Mouse (Mus musculus) lung, embryonic 16.5 days (tissue): ENCODE measurements around the gene Prkn. TPM values are rescaled to one million over a fixed set of nuclear protein-coding genes. Genes with fewer than 3 reads are reported as not detected.

Experiments used
- ATAC-seq: fragments of 200-750 bp; cut with Nextera tagmentation; 2 replicates; pipeline ENCODE4 v1.8.0; 2017; ENCODE audit warnings: low read depth, mild to moderate bottlenecking, moderate library complexity
- H3K27ac ChIP-seq: fragments of 300-500 bp; sonication (generic); 2 replicates; pipeline ENCODE4 v1.5.1; 2014; ENCODE audit warnings: mild to moderate bottlenecking, control low read depth, low read length
- H3K27me3 ChIP-seq: fragments of 300-500 bp; sonication (generic); 2 replicates; pipeline ENCODE4 v1.6.1; 2014; ENCODE audit warnings: low read depth, low read length, mixed read lengths; ENCODE audit not compliant: control insufficient read depth, insufficient read depth
- H3K36me3 ChIP-seq: fragments of 300-500 bp; sonication (generic); 2 replicates; pipeline ENCODE4 v1.6.1; 2014; ENCODE audit warnings: low read length; ENCODE audit not compliant: control insufficient read depth, insufficient read depth
- H3K4me1 ChIP-seq: fragments of 300-500 bp; sonication (generic); replicated peaks from 2 replicates; pipeline ENCODE4 v1.6.1; 2014; ENCODE audit warnings: low read length, mixed read lengths; ENCODE audit not compliant: control insufficient read depth, insufficient read depth
- H3K4me2 ChIP-seq: fragments of 300-500 bp; sonication (generic); 2 replicates; pipeline ENCODE4 v1.6.1; 2014; ENCODE audit warnings: low read depth, low read length, control low read depth
- H3K4me3 ChIP-seq: fragments of 300-500 bp; sonication (generic); 2 replicates; pipeline ENCODE4 v1.5.1; 2014; ENCODE audit warnings: mild to moderate bottlenecking, low read length, control low read depth
- H3K9ac ChIP-seq: fragments of 300-500 bp; sonication (generic); 2 replicates; pipeline ENCODE4 v1.6.1; 2014; ENCODE audit warnings: low read length, control low read depth
- H3K9me3 ChIP-seq: fragments of 300-500 bp; sonication (generic); 2 replicates; pipeline ENCODE4 v1.6.1; 2016; ENCODE audit warnings: low read length; ENCODE audit not compliant: control insufficient read depth
- WGBS: fragments of 180-500 bp; shearing (Covaris S2); extraction: QIAGEN DNeasy Blood & Tissue Kit; methylation state at CpG from one replicate; pipeline ENCODE4 v1.1.7; 2014; 5-methylcytosine and 5-hydroxymethylcytosine counted together
- polyA plus RNA-seq: library from polyadenylated mRNA; unstranded; fragments of >200 nt; fragmentation: Nextera tagmentation; extraction: Ambion mirVana; gene quantifications from 2 replicates; pipeline ENCODE4 v1.2.1, GENCODE M21; 2015

The Prkn gene
- polyA plus RNA-seq, 1 experiment from 2014 or later, result 1.8 TPM

- H3K27me3 ChIP-seq, result no peaks in the 10 kb centered on the region
- no peak overlapping the region for H3K27ac ChIP-seq
- H3K4me1 ChIP-seq, result no peaks in the 10 kb centered on the region
- H3K4me3 ChIP-seq, result no peak overlapping the region
- no peak overlapping the region for H3K4me2 ChIP-seq
- no peaks in the 10 kb centered on the region for H3K36me3 ChIP-seq
- H3K9me3 ChIP-seq, result no peaks in the 10 kb centered on the region
- no peak overlapping the region for H3K9ac ChIP-seq
- WGBS, result 60% methylated on average over 4 of the region's 4 CpGs
- no peak for ATAC-seq
Observed at GRCm38 (mm10) chr17:11767301-11767700, 927.1 kb downstream of the Prkn start.

GRCm38 (mm10) chr17:11768345-11768744, 928.2 kb downstream of the Prkn start:
- Histone ChIP-seq H3K4me2 (no peak overlapping the region), H3K9me3 (no peaks in the 10 kb centered on the region), H3K4me1 (no peaks in the 10 kb centered on the region), H3K9ac (no peak overlapping the region), H3K4me3 (no peak overlapping the region), H3K27ac (no peak overlapping the region), H3K36me3 (no peaks in the 10 kb centered on the region), H3K27me3 (no peaks in the 10 kb centered on the region)
- ATAC-seq, result no peak
- WGBS, result 82% methylated on average over 4 of the region's 4 CpGs

- Histone ChIP-seq H3K9ac (no peak overlapping the region), H3K4me3 (no peak overlapping the region), H3K9me3 (no peaks in the 10 kb centered on the region), H3K36me3 (no peaks in the 10 kb centered on the region), H3K4me2 (no peak overlapping the region), H3K27ac (no peak overlapping the region), H3K4me1 (no peaks in the 10 kb centered on the region), H3K27me3 (no peaks in the 10 kb centered on the region)
- no peak for ATAC-seq
- 97% methylated on average over 1 of the region's 1 CpGs for WGBS
Observed at GRCm38 (mm10) chr17:11768971-11769370, 928.8 kb downstream of the Prkn start.

- H3K27me3 ChIP-seq, result no peaks in the 10 kb centered on the region
- H3K4me1 ChIP-seq, result no peaks in the 10 kb centered on the region
- ATAC-seq, result no peak
- H3K27ac ChIP-seq, result no peak overlapping the region
- no peaks in the 10 kb centered on the region for H3K9me3 ChIP-seq
- no peak overlapping the region for H3K4me2 ChIP-seq
- no peak overlapping the region for H3K9ac ChIP-seq
- H3K4me3 ChIP-seq, result no peak overlapping the region
- H3K36me3 ChIP-seq, result no peaks in the 10 kb centered on the region
- WGBS, result 60% methylated on average over 3 of the region's 3 CpGs
Observed at GRCm38 (mm10) chr17:11769513-11769912, 929.3 kb downstream of the Prkn start.

GRCm38 (mm10) chr17:11779547-11779946, 939.4 kb downstream of the Prkn start:
- H3K9ac ChIP-seq, result no peak overlapping the region
- 81% methylated on average over 11 of the region's 12 CpGs for whole genome bisulfite sequencing
- ATAC-seq, result no peak
- H3K27ac ChIP-seq, result no peak overlapping the region
- H3K9me3 ChIP-seq, result no peaks in the 10 kb centered on the region
- no peak overlapping the region for H3K4me2 ChIP-seq
- no peaks in the 10 kb centered on the region for H3K4me1 ChIP-seq
- no peaks in the 10 kb centered on the region for H3K36me3 ChIP-seq
- H3K4me3 ChIP-seq, result no peak overlapping the region
- H3K27me3 ChIP-seq, result no peaks in the 10 kb centered on the region

GRCm38 (mm10) chr17:11780005-11780404, 939.8 kb downstream of the Prkn start:
- WGBS, result 26% methylated on average over 2 of the region's 2 CpGs
- no peaks in the 10 kb centered on the region for H3K9me3 ChIP-seq
- no peak overlapping the region for H3K9ac ChIP-seq
- ATAC-seq, result no peak
- no peak overlapping the region for H3K4me2 ChIP-seq
- no peaks in the 10 kb centered on the region for H3K4me1 ChIP-seq
- no peaks in the 10 kb centered on the region for H3K27me3 ChIP-seq
- H3K36me3 ChIP-seq, result no peaks in the 10 kb centered on the region
- H3K4me3 ChIP-seq, result no peak overlapping the region
- no peak overlapping the region for H3K27ac ChIP-seq

- WGBS, result 61% methylated on average over 12 of the region's 12 CpGs
- Histone ChIP-seq H3K27ac (no peak overlapping the region), H3K4me2 (no peak overlapping the region), H3K27me3 (no peaks in the 10 kb centered on the region), H3K9me3 (no peaks in the 10 kb centered on the region), H3K4me3 (no peak overlapping the region), H3K9ac (no peak overlapping the region), H3K4me1 (no peaks in the 10 kb centered on the region), H3K36me3 (no peaks in the 10 kb centered on the region)
- no peak for ATAC-seq
Observed at GRCm38 (mm10) chr17:11780805-11781481, 940.8 kb downstream of the Prkn start.

GRCm38 (mm10) chr17:11788270-11788936, 948.2 kb downstream of the Prkn start:
- H3K27me3 ChIP-seq, result no peaks in the 10 kb centered on the region
- no peaks in the 10 kb centered on the region for H3K9me3 ChIP-seq

GRCm38 (mm10) chr17:11795979-11796378, 955.8 kb downstream of the Prkn start:
- ATAC-seq, result no peak
- Histone ChIP-seq H3K27ac (no peak overlapping the region), H3K36me3 (no peaks in the 10 kb centered on the region), H3K27me3 (no peaks in the 10 kb centered on the region), H3K4me2 (no peak overlapping the region), H3K9ac (no peak overlapping the region), H3K4me3 (no peak overlapping the region), H3K9me3 (no peaks in the 10 kb centered on the region), H3K4me1 (no peaks in the 10 kb centered on the region)
- 74% methylated on average over 3 of the region's 3 CpGs for WGBS

More at GRCm38 (mm10) chr17:11788270-11788936, 948.2 kb downstream of the Prkn start:
- Histone ChIP-seq H3K36me3 (no peaks in the 10 kb centered on the region), H3K27ac (no peak overlapping the region), H3K4me1 (no peaks in the 10 kb centered on the region), H3K9ac (no peak overlapping the region), H3K4me2 (no peak overlapping the region), H3K4me3 (no peak overlapping the region)
- ATAC-seq, result no peak
- WGBS, result 75% methylated on average over 9 of the region's 9 CpGs
